Mouse (Mus musculus) lung, adult 2 months (tissue): ENCODE measurements at regions not wholly inside any gene's neighbourhood (a gene's known extent, or its start where the extent isn't known, plus 50 kb on each side); places are given as distances from the start of the nearest gene placed in this dataset.

ENCODE experiments used
- CTCF ChIP-seq: fragments of 200-500 bp; IDR thresholded peaks from 2 replicates; pipeline ENCODE4 v1.5.1; 2011; ENCODE audit warnings: mild to moderate bottlenecking, low read length, control low read depth; ENCODE audit not compliant: insufficient read depth
- POLR2A ChIP-seq: fragments of 200-500 bp; IDR thresholded peaks from 2 replicates; pipeline ENCODE4 v1.6.1; 2011; ENCODE audit warnings: low read depth, mild to moderate bottlenecking, control low read depth, low read length, borderline replicate concordance; ENCODE audit errors: extremely low read depth

GRCm38 (mm10) chr15:38391420-38391819 lies 966.1 kb downstream of the 4930447A16Rik start:
- TF ChIP-seq POLR2A (no peak), CTCF (peak; percentile 20; the same call in 1 of the 2 replicates)
